Mouse (Mus musculus) macrophage (primary cell): ENCODE measurements around the gene Pkp2. TPM values are rescaled to one million over a fixed set of nuclear protein-coding genes. Genes with fewer than 3 reads are reported as not detected.

Experiments used
- H3K27ac ChIP-seq: fragments of 350-480 bp; formaldehyde crosslinking; 2 replicates; pipeline ENCODE4 v1.9.0; 2021
- H3K36me3 ChIP-seq: fragments of 350-480 bp; formaldehyde crosslinking; 2 replicates; pipeline ENCODE4 v1.9.0; 2021; ENCODE audit errors: inconsistent target
- H3K4me3 ChIP-seq: fragments of 350-480 bp; formaldehyde crosslinking; 2 replicates; pipeline ENCODE4 v1.9.0; 2021; ENCODE audit errors: inconsistent target
- H3K79me2 ChIP-seq: fragments of 350-480 bp; formaldehyde crosslinking; 2 replicates; pipeline ENCODE4 v1.9.0; 2021; ENCODE audit errors: inconsistent target
- WGBS: methylation state at CpG from one replicate; pipeline ENCODE4 v1.1.7; 2026; ENCODE audit warnings: inconsistent platforms; ENCODE audit not compliant: missing documents; 5-methylcytosine and 5-hydroxymethylcytosine counted together
- polyA plus RNA-seq: library from polyadenylated mRNA; stranded (reverse); fragments of 250-400 nt; gene quantifications from 3 replicates; pipeline ENCODE4 v1.2.4, GENCODE M21; 2018; ENCODE audit warnings: inconsistent platforms

The Pkp2 gene
- polyA plus RNA-seq, 1 experiment from 2014 or later = 0.07 TPM

- H3K4me3 ChIP-seq = no peak overlapping the region
- 94% methylated on average over 2 of the region's 2 CpGs for WGBS
- H3K79me2 ChIP-seq = no peaks in the 10 kb centered on the region
- H3K27ac ChIP-seq = no peak overlapping the region
- H3K36me3 ChIP-seq = no peaks in the 10 kb centered on the region
Observed at GRCm38 (mm10) chr16:16238356-16238755, 25.2 kb downstream of the Pkp2 start.

DNA sequence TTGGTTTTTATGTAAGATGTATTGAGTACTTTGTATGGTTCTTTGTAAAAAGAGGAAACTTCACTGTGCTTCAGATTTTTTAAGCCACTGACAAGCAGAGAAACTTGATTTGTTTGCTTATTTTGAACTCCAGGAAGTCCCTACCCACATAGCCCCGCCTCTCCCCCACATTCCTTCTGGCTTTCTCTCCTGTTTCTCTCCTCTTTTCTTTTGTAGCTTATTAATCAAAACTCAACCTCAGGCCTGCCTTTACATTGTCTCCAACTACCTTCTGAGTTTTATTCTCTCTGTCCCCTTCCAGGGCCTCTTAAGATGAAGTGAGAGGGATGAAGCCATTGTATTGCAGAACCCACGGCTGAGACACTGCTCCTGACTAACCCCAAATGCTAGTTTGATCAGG lies 31.6 kb downstream of the Pkp2 start:
- H3K4me3 ChIP-seq = no peak overlapping the region
- 6% methylated on average over 2 of the region's 2 CpGs for WGBS
- no peaks in the 10 kb centered on the region for H3K36me3 ChIP-seq
- H3K79me2 ChIP-seq = no peaks in the 10 kb centered on the region
- H3K27ac ChIP-seq = no peak overlapping the region

GRCm38 (mm10) chr16:16250470-16250869 lies 37.4 kb downstream of the Pkp2 start:
- Histone ChIP-seq H3K79me2 (no peaks in the 10 kb centered on the region), H3K4me3 (no peak overlapping the region), H3K27ac (no peak overlapping the region), H3K36me3 (no peaks in the 10 kb centered on the region)
- WGBS = 84% methylated on average over 2 of the region's 2 CpGs

DNA sequence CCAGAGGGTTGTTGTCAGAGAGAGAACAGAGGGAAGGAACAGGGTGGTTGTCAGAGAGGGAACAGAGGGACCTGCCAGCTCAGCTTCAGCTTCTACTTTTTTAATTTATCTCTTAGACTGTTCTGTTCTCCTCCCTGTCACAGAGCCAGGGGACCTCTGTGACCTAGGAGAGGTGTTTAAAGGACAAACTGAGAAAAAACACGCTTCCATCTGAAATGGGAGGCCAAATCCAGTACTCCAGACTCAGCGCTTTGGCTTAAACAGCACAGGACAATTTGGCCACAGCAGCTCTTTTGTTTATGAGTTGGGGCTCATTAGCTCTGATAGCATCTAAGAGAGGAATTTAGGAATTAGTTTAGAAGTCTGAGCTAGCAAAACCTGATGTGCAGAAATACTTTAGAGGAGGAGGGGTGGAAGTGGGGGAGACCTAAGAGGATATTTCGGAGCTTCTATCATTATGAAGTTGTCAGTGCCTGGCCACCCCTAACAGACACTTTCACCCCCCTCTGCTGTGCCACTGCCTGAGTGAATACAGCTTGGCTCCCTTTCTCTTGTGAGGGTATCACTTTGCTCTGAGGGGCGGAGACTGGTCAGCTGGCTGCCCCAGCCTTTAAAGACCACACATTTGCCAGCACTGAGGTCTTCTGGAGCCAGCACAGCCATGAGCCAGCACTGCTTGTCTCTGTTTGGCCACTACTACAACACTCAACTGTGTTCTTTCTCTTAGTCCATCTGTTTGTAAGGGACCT lies 40.4 kb downstream of the Pkp2 start:
- no peak overlapping the region for H3K4me3 ChIP-seq
- no peaks in the 10 kb centered on the region for H3K36me3 ChIP-seq
- 95% methylated on average over 4 of the region's 4 CpGs for WGBS
- no peaks in the 10 kb centered on the region for H3K79me2 ChIP-seq
- no peak overlapping the region for H3K27ac ChIP-seq

GRCm38 (mm10) chr16:16255217-16255616 lies 42.1 kb downstream of the Pkp2 start:
- Histone ChIP-seq H3K4me3 (no peak overlapping the region), H3K27ac (no peak overlapping the region), H3K36me3 (no peaks in the 10 kb centered on the region), H3K79me2 (no peaks in the 10 kb centered on the region)
- 58% methylated on average over 1 of the region's 1 CpGs for WGBS

- H3K27ac ChIP-seq = no peak overlapping the region
- H3K36me3 ChIP-seq = no peaks in the 10 kb centered on the region
- WGBS = 88% methylated on average over 7 of the region's 7 CpGs
- H3K4me3 ChIP-seq = no peak overlapping the region
- no peaks in the 10 kb centered on the region for H3K79me2 ChIP-seq
Observed at GRCm38 (mm10) chr16:16255874-16256273, 42.8 kb downstream of the Pkp2 start.

DNA sequence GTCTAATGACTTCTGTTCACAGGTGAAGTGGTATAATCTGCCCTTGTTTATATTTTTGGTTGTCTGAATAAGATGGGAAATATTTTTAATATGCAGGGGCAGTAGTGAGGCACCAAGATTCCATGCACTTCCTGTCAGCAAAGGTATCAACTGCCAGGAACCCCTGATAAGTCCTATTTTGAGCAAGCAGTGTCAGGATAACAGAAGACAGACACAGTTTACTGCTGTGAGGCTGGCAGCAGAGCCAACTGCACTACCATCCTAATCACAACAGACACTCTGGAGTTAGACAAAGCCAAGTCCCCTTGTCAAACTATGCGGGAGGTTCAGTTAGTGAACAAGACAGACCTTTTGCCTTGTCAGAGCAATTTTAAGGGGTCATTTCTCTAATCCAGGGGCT lies 43.6 kb downstream of the Pkp2 start:
- Histone ChIP-seq H3K36me3 (no peaks in the 10 kb centered on the region), H3K79me2 (no peaks in the 10 kb centered on the region), H3K27ac (no peak overlapping the region), H3K4me3 (no peak overlapping the region)
- WGBS = 85% methylated on average over 1 of the region's 1 CpGs

DNA sequence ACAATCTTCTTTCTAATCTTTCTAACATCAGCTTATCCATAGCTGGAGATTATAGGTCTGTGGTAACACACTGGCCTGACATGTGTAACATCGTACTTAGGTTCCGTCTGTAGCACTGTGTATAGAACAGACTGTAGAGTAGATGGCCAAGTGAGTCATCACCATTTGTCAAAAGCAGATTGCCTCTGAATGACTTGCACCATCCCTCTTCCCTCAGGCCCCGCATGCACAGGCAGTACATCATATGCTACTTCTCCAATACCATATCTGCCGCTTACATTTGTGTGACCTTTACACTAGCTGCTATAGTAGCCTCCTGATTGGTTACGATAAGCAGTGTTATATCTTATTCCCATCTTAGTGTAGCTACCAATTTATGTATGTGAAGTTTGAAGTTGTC lies 47.8 kb downstream of the Pkp2 start:
- Histone ChIP-seq H3K4me3 (no peak overlapping the region), H3K36me3 (no peaks in the 10 kb centered on the region)
- WGBS = 99% methylated on average over 5 of the region's 5 CpGs

GRCm38 (mm10) chr16:16261481-16261880 lies 48.4 kb downstream of the Pkp2 start:
- 94% methylated on average over 6 of the region's 6 CpGs for WGBS
- H3K4me3 ChIP-seq = no peak overlapping the region
- H3K27ac ChIP-seq = no peak overlapping the region
- no peaks in the 10 kb centered on the region for H3K79me2 ChIP-seq
- no peaks in the 10 kb centered on the region for H3K36me3 ChIP-seq

More for the DNA sequence above, 47.8 kb downstream of the Pkp2 start:
- Histone ChIP-seq H3K79me2 (no peaks in the 10 kb centered on the region), H3K27ac (no peak overlapping the region)

DNA sequence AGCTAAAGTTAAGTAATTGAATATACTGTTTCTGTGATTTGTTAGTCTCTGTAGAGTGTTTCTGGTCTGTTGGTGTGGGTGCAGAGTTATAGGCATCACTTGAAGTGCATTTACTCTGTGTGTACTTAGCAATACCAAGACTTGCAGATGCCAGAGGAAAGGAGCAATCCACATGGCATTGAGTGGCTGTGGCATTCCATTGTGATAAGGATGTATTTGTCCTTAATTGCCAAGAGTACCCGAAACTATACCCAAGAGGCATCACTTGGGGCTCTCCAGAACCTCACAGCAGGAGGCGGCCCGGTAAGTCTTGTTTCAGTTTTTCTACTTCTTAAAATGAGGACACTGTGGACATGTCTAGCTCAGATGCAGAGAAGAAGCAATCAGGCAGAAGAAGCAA lies 49.3 kb downstream of the Pkp2 start:
- 100% methylated on average over 3 of the region's 3 CpGs for WGBS

GRCm38 (mm10) chr16:16272978-16273377 lies 59.9 kb downstream of the Pkp2 start:
- Histone ChIP-seq H3K4me3 (no peak overlapping the region), H3K36me3 (no peaks in the 10 kb centered on the region), H3K79me2 (no peaks in the 10 kb centered on the region), H3K27ac (no peak overlapping the region)
- 71% methylated on average over 3 of the region's 3 CpGs for WGBS

More for the DNA sequence above, 49.3 kb downstream of the Pkp2 start:
- Histone ChIP-seq H3K79me2 (no peaks in the 10 kb centered on the region), H3K36me3 (no peaks in the 10 kb centered on the region), H3K27ac (no peak overlapping the region), H3K4me3 (no peak overlapping the region)

GRCm38 (mm10) chr16:16273752-16274151 lies 60.6 kb downstream of the Pkp2 start:
- H3K4me3 ChIP-seq = no peak overlapping the region
- 98% methylated on average over 6 of the region's 6 CpGs for WGBS
- H3K79me2 ChIP-seq = no peaks in the 10 kb centered on the region
- H3K36me3 ChIP-seq = no peaks in the 10 kb centered on the region
- no peak overlapping the region for H3K27ac ChIP-seq

DNA sequence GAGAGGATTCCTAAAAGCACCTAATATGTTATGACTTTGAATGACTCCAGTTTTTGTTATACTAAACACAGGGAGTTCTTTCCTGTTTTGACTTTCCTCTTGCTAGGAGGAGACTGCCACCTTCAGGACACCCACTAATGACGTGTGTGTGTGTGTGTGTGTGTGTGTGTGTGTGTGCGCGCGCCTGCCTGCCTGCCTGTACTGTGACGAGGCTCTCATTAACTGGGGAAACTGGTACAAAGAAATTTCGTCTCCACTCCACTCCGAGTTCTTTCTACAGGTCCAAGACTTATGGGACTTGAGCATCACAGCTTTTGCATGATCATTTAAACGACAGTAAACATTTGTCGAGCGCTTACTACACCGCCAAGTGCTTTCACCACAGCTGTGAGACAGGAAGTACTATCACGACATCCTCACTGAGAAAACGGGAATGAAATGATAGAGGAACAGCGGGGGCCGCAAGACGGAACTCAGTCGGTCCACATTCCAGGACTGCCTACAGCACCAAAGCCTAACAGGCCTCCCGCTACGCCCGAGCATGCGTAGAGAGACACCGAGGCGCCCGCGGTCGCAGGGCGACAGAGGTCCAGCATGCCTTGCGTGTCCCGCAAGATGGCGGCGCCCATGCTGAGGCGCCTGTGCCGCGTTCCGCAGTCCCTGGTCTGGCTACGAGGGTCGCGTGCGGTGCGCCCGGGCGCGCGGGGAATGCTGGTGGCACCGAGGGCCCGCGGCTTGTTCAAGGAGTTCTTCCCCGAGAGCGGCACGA lies 89.4 kb downstream of the Pkp2 start, which contains the start of gene Yars2:
Gene Yars2, plus strand, starts transcription at position 597 of the 769 bp plus-strand sequence.
- under 1% methylated on average over 46 of the region's 50 CpGs for whole genome bisulfite sequencing
- H3K79me2 ChIP-seq = peaks cover 26% of the 10 kb centered on the region
- peak within 1 kb of the TSS; percentile 61 for H3K4me3 ChIP-seq
- H3K36me3 ChIP-seq = peaks cover 16% of the 10 kb centered on the region
- H3K27ac ChIP-seq = peak within 1 kb of the TSS; percentile 62

- H3K79me2 ChIP-seq = peaks cover 26% of the 10 kb centered on the region
- H3K27ac ChIP-seq = no peak overlapping the region
- WGBS = 2% methylated on average over 54 of the region's 61 CpGs
- H3K36me3 ChIP-seq = peaks cover 23% of the 10 kb centered on the region
- H3K4me3 ChIP-seq = peak overlapping the region; percentile 61
Observed at GRCm38 (mm10) chr16:16303138-16303827, 90.2 kb downstream of the Pkp2 start.

DNA sequence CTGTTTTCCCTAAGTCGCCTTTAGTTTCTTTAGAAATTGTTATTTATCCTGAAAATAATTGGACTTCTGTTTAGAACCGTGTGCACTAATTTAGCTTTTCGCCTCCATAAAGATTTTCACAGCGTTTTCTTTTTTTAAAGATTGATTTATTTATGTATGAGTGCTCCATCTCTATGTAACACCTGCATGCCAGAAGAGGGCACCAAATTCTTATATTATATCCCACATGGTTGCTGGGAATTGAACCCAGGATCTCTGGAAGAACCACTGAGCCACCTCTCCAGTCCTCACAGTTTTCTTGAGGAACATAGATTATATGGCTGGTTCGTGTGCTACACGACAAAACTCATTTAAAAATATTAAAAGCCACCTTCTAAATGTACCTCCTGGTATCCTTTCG lies 90.8 kb downstream of the Pkp2 start:
- WGBS = 33% methylated on average over 7 of the region's 7 CpGs
- Histone ChIP-seq H3K27ac (no peak overlapping the region), H3K79me2 (peaks cover 26% of the 10 kb centered on the region), H3K4me3 (peak overlapping the region; percentile 61), H3K36me3 (peaks cover 26% of the 10 kb centered on the region)
